Mouse (Mus musculus) heart, postnatal 36 days (tissue): ENCODE measurements at regions not wholly inside any gene's neighbourhood (a gene's known extent, or its start where the extent isn't known, plus 50 kb on each side); places are given as distances from the start of the nearest gene placed in this dataset.
"Not testable (repeated sequence)": the region's sequence is repeated elsewhere in the genome, so short reads cannot be mapped to it uniquely, and the experiment has no call there.

Experiments used
- DNase-seq, 2 experiments: peaks; one replicate each; pipeline ENCODE4 v3.0.0; 2021 to 2022
- intact Hi-C: fragments of 180-260 bp; cut with DNase I; formaldehyde crosslinking; loops from one replicate; pipeline ENCODE4 v1.15.1; 2025

- intact Hi-C loops, DNase-seq: not testable (repeated sequence)
Measured at GRCm38 (mm10) chr14:48755096-48755495, 81.5 kb upstream of the Otx2 start.

- no peak for DNase-seq
- intact Hi-C loops: no loop called here
Measured at GRCm38 (mm10) chr14:48754080-48754720, 80.6 kb upstream of the Otx2 start.

GRCm38 (mm10) chr14:48753517-48754079 is 80.0 kb upstream of the Otx2 start:
- intact Hi-C loops: no loop called here
- no peak for DNase-seq

- no peak for DNase-seq
- intact Hi-C loops: no loop called here
Measured at GRCm38 (mm10) chr14:48753084-48753483, 79.5 kb upstream of the Otx2 start.

DNA sequence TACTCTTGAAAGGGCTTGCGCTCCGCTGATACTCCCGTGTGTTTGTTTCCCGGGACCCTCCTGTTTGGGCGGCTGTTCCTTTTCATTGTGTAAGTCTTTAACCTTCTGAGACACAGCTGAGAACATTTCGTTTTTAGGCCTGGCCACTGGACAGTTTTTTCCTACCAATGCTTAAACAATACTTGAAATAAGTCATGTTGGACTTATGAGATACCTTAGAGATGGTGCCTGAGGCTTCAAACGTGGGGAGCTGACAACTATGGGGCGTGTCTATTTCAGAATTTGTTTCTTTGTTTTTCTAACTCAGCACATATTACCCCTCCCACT is 78.9 kb upstream of the Otx2 start:
- no peak for DNase-seq
- intact Hi-C loops: no loop called here

- DNase-seq: no peak
Measured at GRCm38 (mm10) chr14:48751751-48752578, 78.3 kb upstream of the Otx2 start.

GRCm38 (mm10) chr14:48750994-48751393 is 77.4 kb upstream of the Otx2 start:
- intact Hi-C loops: no loop called here
- no peak for DNase-seq

More at GRCm38 (mm10) chr14:48751751-48752578, 78.3 kb upstream of the Otx2 start:
- intact Hi-C loops: no loop called here

DNA sequence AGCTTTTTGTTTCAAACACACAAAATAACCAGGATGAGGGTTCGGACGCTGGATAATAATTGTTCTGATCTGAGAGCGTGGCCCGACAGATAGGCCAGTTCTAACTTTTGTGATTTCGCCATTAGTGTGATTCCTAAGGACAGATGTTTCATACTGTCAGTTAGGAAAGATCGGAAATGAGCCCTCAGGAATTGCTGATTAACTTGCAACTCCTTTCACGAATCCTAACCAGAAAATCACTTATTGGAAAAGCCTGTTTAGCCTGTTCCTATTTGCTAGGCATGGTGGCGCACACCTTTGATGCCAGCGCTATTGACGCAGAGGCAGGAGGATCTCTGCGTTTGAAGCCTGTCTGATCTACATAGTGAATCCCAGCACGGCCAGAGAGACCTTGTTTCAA is 75.4 kb upstream of the Otx2 start:
- intact Hi-C loops: no loop called here
- no peak for DNase-seq

- intact Hi-C loops: no loop called here
- no peak for DNase-seq
Measured at GRCm38 (mm10) chr14:48747936-48748335, 74.3 kb upstream of the Otx2 start.

- intact Hi-C loops: no loop called here
- DNase-seq: no peak
Measured at GRCm38 (mm10) chr14:48740942-48741602, 67.5 kb upstream of the Otx2 start.

DNA sequence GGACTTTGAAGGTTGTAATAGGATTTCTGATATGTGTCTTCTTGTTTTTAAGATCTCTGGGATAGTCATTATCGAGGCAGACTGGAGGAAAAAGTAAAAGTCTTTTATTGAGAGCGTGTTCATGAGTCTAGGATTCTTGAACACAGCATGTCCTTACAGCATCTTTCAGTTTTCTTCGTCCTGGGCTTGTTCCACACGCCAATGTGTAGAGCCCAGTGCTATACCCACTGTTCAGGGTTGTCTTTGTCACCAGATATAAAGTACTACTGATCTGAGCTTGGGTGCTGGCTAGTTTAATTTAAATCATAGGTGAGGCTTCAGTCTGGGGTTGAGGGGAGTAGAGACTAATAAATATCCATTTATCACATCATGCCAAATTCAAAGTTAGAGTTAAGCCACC is 65.5 kb upstream of the Otx2 start:
- no peak for DNase-seq
- intact Hi-C loops: no loop called here

- intact Hi-C loops: no loop called here
Measured at GRCm38 (mm10) chr14:48738641-48739040, 65.0 kb upstream of the Otx2 start.

GRCm38 (mm10) chr14:48738213-48738612 is 64.6 kb upstream of the Otx2 start:
- DNase-seq: no peak
- intact Hi-C loops: no loop called here

More at GRCm38 (mm10) chr14:48738641-48739040, 65.0 kb upstream of the Otx2 start:
- no peak for DNase-seq

DNA sequence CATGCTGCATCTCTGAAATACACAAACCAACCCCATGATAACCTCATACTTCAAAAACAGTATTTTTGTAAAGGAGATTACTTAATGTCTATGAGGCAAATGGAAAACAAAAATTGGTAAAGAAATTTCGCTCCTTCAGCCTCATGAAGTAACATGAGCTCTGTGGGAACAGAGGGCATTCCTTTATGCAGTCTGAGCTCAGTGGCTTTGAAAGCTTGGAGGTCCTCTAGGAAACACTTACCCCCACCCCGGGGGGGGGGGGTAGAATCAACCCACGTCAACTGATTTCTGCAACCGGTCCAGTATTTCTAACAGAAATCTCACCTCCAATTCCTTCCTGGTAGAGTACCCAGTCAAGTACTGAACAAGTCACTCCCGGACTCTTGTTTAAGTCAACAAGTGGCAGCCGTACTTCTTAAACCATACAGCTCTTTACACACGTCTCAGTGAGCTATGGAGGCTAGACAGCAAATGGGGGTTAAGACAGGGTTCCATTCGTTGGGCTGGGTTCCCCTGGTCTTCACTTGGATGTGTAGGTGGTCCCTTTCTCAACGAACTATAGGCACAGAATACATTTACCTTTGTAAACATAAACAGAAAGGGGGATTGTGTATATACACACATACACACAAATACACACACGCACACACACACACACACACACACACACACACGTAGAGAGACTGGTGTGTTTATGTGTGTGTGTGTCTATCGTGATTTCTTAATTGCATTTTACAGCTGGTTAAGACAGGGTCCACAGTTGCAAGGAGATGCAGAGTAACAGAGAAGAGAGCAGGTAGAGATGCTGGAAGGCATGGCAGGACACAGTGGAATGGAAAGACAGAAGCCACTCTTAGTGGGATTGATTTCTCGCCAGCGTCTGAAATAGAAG is 63.6 kb upstream of the Otx2 start:
- intact Hi-C loops: no loop called here
- no peak for DNase-seq

DNA sequence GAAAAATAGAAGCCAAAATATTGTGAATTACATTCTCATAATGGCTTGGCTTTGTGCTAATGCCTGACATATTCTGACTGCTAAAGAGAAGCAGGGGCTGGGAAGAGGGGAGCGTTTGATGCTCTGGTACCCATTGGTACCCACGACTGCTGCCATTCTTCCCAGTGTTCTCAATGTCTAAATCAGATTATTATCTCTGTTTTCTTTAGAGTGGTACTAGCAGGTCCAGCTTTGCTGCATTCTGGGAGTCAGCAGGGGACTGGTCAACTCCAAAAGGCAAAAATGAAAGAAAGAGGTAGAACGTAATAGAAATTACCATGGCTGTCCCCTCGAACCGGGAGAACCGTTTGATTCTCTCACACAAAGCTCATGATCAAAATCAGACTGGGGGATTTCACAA is 62.6 kb upstream of the Otx2 start:
- DNase-seq: no peak
- intact Hi-C loops: no loop called here

- intact Hi-C loops: no loop called here
- no peak for DNase-seq
Measured at GRCm38 (mm10) chr14:48729996-48730395, 56.4 kb upstream of the Otx2 start.
